Mouse (Mus musculus) lung, adult 18-20 months (tissue): ENCODE data around the gene Mtmr4.

ENCODE experiments used
- DNase-seq, 2 experiments: peaks; one replicate each; pipeline ENCODE4 v3.0.0; 2022; ENCODE audit warnings: mixed read lengths in 2 of 2

Mtmr4 gene

GRCm38 (mm10) chr11:87615952-87616351 is 24.0 kb downstream of the Mtmr4 start:
- DNase-seq: no peak

GRCm38 (mm10) chr11:87616790-87617474 is 25.0 kb downstream of the Mtmr4 start, which contains the start of gene Hsf5:
Hsf5 (plus strand) TSS chr11:87617164.
- no peak for DNase-seq

GRCm38 (mm10) chr11:87617606-87618005 is 25.6 kb downstream of the Mtmr4 start:
- no peak for DNase-seq

- DNase-seq: no peak
These were observed 31.2 kb downstream of the Mtmr4 start for GRCm38 (mm10) chr11:87623160-87623559.

DNA sequence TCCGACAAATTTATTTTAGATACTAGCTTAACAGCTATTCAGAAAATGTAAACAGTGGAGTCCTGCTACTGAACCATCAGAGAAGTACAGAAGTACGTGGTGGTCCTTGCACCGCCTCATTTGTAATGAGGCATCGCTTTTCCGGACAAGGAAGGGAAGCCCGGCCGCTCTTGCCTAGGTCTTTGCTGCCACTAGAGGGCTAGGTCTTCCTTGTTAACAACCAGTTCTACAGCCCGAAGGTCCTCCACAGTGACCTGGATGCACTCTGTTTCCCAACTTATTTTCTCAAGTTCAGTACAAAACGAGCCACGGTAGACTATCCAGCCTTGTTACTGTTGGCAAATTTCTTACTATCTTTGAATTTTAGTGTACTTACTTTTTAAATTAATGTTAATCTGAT is 37.9 kb downstream of the Mtmr4 start:
- peak; percentile 24 to 55 for DNase-seq

- DNase-seq: no peak
These were observed 46.8 kb downstream of the Mtmr4 start for GRCm38 (mm10) chr11:87638793-87639192.

DNA sequence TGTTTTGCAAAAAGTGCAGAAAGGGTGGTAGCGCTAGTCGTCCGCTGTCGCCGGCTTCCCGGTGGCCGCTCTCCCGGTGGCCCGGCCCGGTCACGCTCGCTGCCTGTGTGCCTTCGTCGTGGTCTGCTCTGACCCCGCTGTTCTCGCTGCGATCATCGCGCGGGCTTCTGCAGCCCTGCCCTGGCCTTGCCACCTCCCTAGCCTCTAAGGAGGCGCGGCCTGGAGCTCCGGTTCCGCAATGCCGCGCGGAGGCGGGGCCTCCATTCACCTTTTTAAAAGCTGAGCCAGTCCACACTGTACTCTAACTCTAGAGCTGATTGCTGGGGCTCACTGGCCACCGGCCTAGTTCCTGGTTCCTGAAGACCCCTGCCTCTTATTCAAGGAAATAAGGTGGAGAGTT is 47.2 kb downstream of the Mtmr4 start:
- peak; percentile 71 to 77 for DNase-seq

- DNase-seq: no peak
These were observed 50.9 kb downstream of the Mtmr4 start for GRCm38 (mm10) chr11:87642865-87643264.

- DNase-seq: no peak
These were observed 62.7 kb downstream of the Mtmr4 start for GRCm38 (mm10) chr11:87654693-87655092.

DNA sequence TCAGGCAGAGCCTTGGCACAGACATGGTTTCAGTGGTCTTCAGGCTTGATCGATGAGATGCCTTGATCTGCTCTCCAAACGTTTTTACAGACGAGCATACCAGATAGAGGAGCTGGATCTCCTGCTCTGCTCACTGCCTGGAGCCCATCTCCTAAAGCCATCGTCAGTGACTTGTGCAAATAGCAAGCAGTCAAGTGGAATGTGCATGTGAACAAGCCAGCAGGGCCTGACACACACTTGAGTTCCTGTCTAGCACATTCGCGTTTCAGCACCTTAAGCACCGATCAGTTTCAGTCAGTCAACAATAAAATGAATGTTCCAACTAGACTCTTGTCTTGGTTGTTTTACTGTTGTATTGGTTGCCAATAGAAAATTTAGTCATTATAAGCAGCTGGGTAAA is 67.3 kb downstream of the Mtmr4 start:
- DNase-seq: peak in 1 of 2 experiments; percentile 58

DNA sequence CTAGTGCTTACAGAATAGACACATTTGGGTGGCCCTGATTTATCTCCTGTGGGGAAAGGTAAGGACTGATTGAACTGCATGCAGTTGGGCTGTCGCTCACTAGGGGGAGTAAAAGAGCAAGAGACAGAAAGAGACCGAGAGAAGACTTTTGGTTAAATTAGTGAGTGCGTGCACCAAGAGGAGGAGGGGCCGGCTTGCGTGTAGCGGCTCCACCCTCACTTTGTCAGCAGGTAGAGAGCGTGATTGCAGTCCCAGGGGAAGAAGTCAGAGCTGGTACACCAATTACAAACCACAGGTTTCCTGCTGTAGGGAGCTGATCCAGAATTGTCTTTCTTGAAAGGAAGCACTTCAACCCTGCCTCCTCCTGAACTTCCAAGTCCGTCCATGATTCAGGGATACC is 70.4 kb downstream of the Mtmr4 start, which contains the start of gene Rnf43:
Gene Rnf43 (plus strand): TSS at position 316 of the 400 bp plus-strand sequence.
- peak; percentile 92 to 95 for DNase-seq

- no peak for DNase-seq
These were observed 70.9 kb downstream of the Mtmr4 start for GRCm38 (mm10) chr11:87662822-87663221.

GRCm38 (mm10) chr11:87663948-87664347 is 72.0 kb downstream of the Mtmr4 start:
- DNase-seq: no peak

DNA sequence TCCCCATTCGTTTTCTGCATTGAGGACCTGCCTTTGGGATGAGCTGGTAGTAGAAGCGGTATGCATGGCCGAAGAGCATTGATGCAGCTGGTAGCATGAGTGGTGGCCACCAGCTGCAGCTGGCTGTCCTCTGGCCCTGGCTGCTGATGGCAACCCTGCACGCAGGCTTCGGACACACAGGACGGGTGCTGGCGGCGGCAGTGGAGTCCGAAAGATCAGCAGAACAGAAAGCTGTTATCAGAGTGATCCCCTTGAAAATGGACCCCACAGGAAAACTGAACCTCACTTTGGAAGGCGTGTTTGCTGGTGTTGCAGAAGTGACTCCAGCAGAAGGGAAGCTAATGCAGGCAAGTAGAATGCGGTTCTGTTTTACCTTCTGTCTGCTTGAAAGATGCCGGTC is 72.6 kb downstream of the Mtmr4 start:
- peak; percentile 9 to 10 for DNase-seq

DNA sequence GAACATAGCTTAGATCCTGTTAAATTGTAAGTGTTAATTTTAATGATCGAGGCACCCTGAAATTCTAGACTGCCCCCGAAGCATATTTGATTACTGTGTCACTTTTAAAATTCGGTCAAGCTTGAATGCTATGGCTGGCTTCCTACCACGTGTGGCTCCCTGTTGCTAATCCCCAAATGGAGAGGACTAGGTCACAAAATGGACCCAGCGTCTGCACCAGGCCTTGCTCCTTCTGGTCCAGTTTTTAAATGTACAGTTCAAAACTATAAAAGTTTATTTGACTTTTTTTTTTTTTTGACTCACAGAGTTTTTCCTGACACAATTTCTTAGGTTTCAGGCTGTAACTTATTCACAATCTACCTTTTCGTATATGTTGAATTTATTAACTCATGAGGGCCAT is 73.3 kb downstream of the Mtmr4 start:
- peak in 1 of 2 experiments; percentile 12 for DNase-seq

DNA sequence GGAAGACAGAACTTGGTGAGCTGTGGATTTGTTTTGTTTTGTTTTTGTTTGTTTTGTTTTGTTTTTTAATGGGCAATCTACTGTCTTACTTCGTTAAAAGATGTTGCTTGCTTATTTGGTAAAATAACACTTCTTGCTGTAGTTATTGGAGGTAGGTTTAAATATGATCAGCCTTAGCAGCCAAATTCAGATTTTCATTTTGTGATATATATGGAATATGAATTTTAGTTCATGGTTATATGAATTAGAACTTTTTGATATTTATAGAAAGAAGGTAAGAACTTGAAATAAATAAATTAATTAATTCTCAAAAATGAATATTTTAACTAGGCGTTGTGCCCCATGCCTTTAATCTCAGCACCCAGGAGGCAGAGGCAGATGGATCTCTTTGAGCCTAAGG is 73.7 kb downstream of the Mtmr4 start:
- DNase-seq: no peak
